Mouse (Mus musculus) brain, embryonic 14.5 days (tissue): ENCODE measurements at regions not wholly inside any gene's neighbourhood (a gene's known extent, or its start where the extent isn't known, plus 50 kb on each side); places are given as distances from the start of the nearest gene placed in this dataset.

Experiments
- CTCF ChIP-seq: fragments of 200-500 bp; IDR thresholded peaks from 2 replicates; pipeline ENCODE4 v1.5.1; 2012; ENCODE audit warnings: inconsistent platforms, mild to moderate bottlenecking, moderate library complexity, borderline replicate concordance; ENCODE audit not compliant: insufficient read depth, insufficient read length; ENCODE audit errors: extremely low read depth
- POLR2A ChIP-seq: fragments of 200-500 bp; IDR thresholded peaks from 2 replicates; pipeline ENCODE4 v1.6.1; 2012; ENCODE audit warnings: mild to moderate bottlenecking, inconsistent platforms, borderline replicate concordance; ENCODE audit not compliant: poor library complexity, insufficient read depth, insufficient read length, severe bottlenecking; ENCODE audit errors: extremely low read depth

DNA sequence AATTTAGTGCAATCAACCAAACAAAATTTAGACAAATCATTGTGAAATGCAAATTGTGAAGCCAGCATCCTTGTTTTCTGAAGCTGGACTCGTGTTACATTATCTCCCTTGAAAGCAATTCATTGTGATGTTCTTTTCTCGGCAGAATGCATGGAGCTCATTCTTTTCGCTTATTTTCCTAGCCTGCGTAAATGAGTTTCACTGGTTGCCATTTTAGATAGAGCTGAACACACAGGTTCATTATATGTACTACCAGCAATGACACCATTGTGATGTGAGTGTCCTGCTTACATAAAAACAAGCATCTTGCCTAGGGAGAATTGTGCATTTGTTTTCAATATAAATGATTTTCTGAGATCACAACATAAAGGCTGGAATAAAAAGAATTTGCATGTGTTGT is 1296.5 kb downstream of the Stim2 start:
- TF ChIP-seq POLR2A (no peak), CTCF (no peak)
